In the genomic region with DNA sequence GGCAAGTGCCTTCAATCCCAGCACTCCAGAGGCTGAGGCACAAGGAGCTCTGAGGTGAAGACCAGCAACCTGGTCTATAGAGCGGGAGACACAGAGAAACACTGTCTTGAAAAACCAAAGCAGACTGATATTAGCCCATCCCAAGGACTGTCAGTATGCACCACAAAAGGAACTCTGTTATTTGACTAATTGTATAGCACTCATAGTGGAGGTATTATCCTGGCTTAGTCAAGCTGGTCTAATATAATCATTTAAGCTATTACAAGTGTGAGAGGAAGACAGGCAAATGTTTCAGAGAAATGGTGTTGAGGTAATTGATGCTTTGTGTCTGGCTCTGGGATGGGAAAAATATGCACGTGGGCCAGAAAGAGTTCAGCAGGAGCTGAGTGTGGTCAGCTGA, we compare ENCODE assay signal across 26 mouse cellular contexts.
DNase-seq lines count a peak whose midpoint lies in the region; ATAC-seq and TF ChIP-seq lines count a peak whose summit lies in the region.
"Had no signal": no experiment of that assay in that cellular context is flagged by ENCODE, and none has a peak within 500 bp of the region (broad histone marks: within the 10 kb centered on the region; RNA-seq: fewer than 3 reads in every experiment).

No protein-coding gene starts in this region.

- no peaks in the 10 kb centered on the region for H3K27me3 ChIP-seq in forebrain, embryonic 11.5 days (ENCODE audit: control insufficient read depth, insufficient read depth, low read length)
- no peaks in the 10 kb centered on the region for H3K27me3 ChIP-seq in forebrain, postnatal 0 days (ENCODE audit: insufficient read depth, low read length)
- no peaks in the 10 kb centered on the region for H3K27me3 ChIP-seq in heart, embryonic 13.5 days (replicated peaks)
- H3K27me3 ChIP-seq in forebrain, embryonic 13.5 days, result no peaks in the 10 kb centered on the region
- H3K27me3 ChIP-seq: embryonic facial prominence, embryonic 12.5 days; embryonic facial prominence, embryonic 15.5 days; hindbrain, embryonic 13.5 days had no signal

- ATAC-seq in forebrain, embryonic 11.5 days (replicated peaks; ENCODE audit: low FRiP score), result peak; percentile 63
- ATAC-seq in forebrain, postnatal 0 days, result no peak
- ATAC-seq in heart, embryonic 13.5 days (ENCODE audit: extremely low read depth, insufficient number of reproducible peaks, low FRiP score, low TSS enrichment), result no peak
- peak; percentile 73; the same call in 1 of the 2 replicates for ATAC-seq in forebrain, embryonic 13.5 days
- ATAC-seq: activated CD4-positive, CD25-positive, alpha-beta regulatory T cell, adult 4 months; CD4-positive, CD25-positive, alpha-beta regulatory T cell, adult 4 months; hindbrain, embryonic 16.5 days; intestine, embryonic 16.5 days had no signal

- H3K4me2 ChIP-seq in forebrain, embryonic 11.5 days (ENCODE audit: low read depth, low read length, severe bottlenecking), result no peak overlapping the region
- no peak overlapping the region for H3K4me2 ChIP-seq in forebrain, postnatal 0 days (ENCODE audit: low read depth)
- H3K4me2 ChIP-seq in heart, embryonic 13.5 days, result no peak overlapping the region
- no peak overlapping the region for H3K4me2 ChIP-seq in forebrain, embryonic 13.5 days
- H3K4me2 ChIP-seq: embryonic facial prominence, embryonic 12.5 days; embryonic facial prominence, embryonic 15.5 days; hindbrain, embryonic 13.5 days had no signal

- no peaks in the 10 kb centered on the region for H3K4me1 ChIP-seq in forebrain, embryonic 11.5 days (replicated peaks; ENCODE audit: control insufficient read depth, insufficient read depth, low read length)
- H3K4me1 ChIP-seq in forebrain, postnatal 0 days (ENCODE audit: insufficient read depth), result no peaks in the 10 kb centered on the region
- peaks cover 12% of the 10 kb centered on the region for H3K4me1 ChIP-seq in heart, embryonic 13.5 days
- no peaks in the 10 kb centered on the region for H3K4me1 ChIP-seq in forebrain, embryonic 13.5 days
- H3K4me1 ChIP-seq: embryonic facial prominence, embryonic 12.5 days; embryonic facial prominence, embryonic 15.5 days; hindbrain, embryonic 10.5 days; hindbrain, embryonic 13.5 days had no signal

- no peaks in the 10 kb centered on the region for H3K9me3 ChIP-seq in forebrain, embryonic 11.5 days (ENCODE audit: control insufficient read depth, low read length)
- no peaks in the 10 kb centered on the region for H3K9me3 ChIP-seq in forebrain, postnatal 0 days (ENCODE audit: low read length)
- H3K9me3 ChIP-seq in heart, embryonic 13.5 days, result no peaks in the 10 kb centered on the region
- no peaks in the 10 kb centered on the region for H3K9me3 ChIP-seq in forebrain, embryonic 13.5 days (replicated peaks)
- H3K9me3 ChIP-seq: embryonic facial prominence, embryonic 12.5 days; embryonic facial prominence, embryonic 15.5 days; hindbrain, embryonic 10.5 days; hindbrain, embryonic 13.5 days had no signal

- DNase-seq in forebrain, embryonic 11.5 days (ENCODE audit: low spot score), result no peak
- no peak for DNase-seq in forebrain, postnatal 0 days
- DNase-seq in heart, adult 9 months (ENCODE audit: low spot score in 2 of 2), result no peak
- DNase-seq in retina, postnatal 1 day, result peak; percentile 89
- DNase-seq in spleen, postnatal 14 days (ENCODE audit: low spot score in 2 of 2), result no peak
- DNase-seq in cerebellum, adult 8-10 months, result no peak
- DNase-seq: adrenal gland, adult 8-10 months; adrenal gland, postnatal 25 days; cerebellum, adult 18-20 months; cerebellum, postnatal 10 days; cerebellum, postnatal 36 days; gastrocnemius, postnatal 10 days; heart, adult 11 months; heart, postnatal 36 days; kidney, adult 18-20 months; kidney, adult 9 months had no signal

- no peak overlapping the region for H3K9ac ChIP-seq in forebrain, embryonic 11.5 days (ENCODE audit: low read length)
- no peak overlapping the region for H3K9ac ChIP-seq in forebrain, postnatal 0 days
- H3K9ac ChIP-seq in heart, embryonic 13.5 days, result no peak overlapping the region
- H3K9ac ChIP-seq in forebrain, embryonic 13.5 days, result no peak overlapping the region
- H3K9ac ChIP-seq: embryonic facial prominence, embryonic 12.5 days; embryonic facial prominence, embryonic 15.5 days; hindbrain, embryonic 13.5 days had no signal

- WGBS in forebrain, embryonic 11.5 days, result 37% methylated on average over 2 of the region's 2 CpGs
- WGBS in forebrain, postnatal 0 days, result 34% methylated on average over 2 of the region's 2 CpGs
- 71% methylated on average over 2 of the region's 2 CpGs for WGBS in heart, embryonic 13.5 days
- WGBS in forebrain, embryonic 13.5 days, result 26% methylated on average over 2 of the region's 2 CpGs

- no peak for TF ChIP-seq CTCF in forebrain, postnatal 0 days (IDR thresholded peaks at IDR 0.05; ENCODE audit: low read depth)

- H3K27ac ChIP-seq in forebrain, embryonic 11.5 days (ENCODE audit: low read depth, low read length), result 0 out of 2 replicates have a peak overlapping the region, but pooled peaks have one; percentile 4
- no peak overlapping the region for H3K27ac ChIP-seq in forebrain, postnatal 0 days (ENCODE audit: low read depth, low read length)
- peak overlapping the region; percentile 36; the same call in 1 of the 2 replicates for H3K27ac ChIP-seq in heart, embryonic 13.5 days (replicated peaks)
- H3K27ac ChIP-seq in forebrain, embryonic 13.5 days, result no peak overlapping the region
- H3K27ac ChIP-seq: embryonic facial prominence, embryonic 12.5 days; embryonic facial prominence, embryonic 15.5 days; hindbrain, embryonic 10.5 days; hindbrain, embryonic 13.5 days had no signal

- no peak overlapping the region for H3K4me3 ChIP-seq in forebrain, embryonic 11.5 days (ENCODE audit: low read depth, low read length)
- no peak overlapping the region for H3K4me3 ChIP-seq in forebrain, postnatal 0 days (ENCODE audit: low read depth, low read length)
- no peak overlapping the region for H3K4me3 ChIP-seq in heart, embryonic 13.5 days
- H3K4me3 ChIP-seq in forebrain, embryonic 13.5 days, result no peak overlapping the region
- H3K4me3 ChIP-seq: embryonic facial prominence, embryonic 12.5 days; embryonic facial prominence, embryonic 15.5 days; hindbrain, embryonic 10.5 days; hindbrain, embryonic 13.5 days had no signal

- no peaks in the 10 kb centered on the region for H3K36me3 ChIP-seq in forebrain, embryonic 11.5 days (ENCODE audit: control insufficient read depth, insufficient read depth, low read length)
- H3K36me3 ChIP-seq in forebrain, postnatal 0 days (ENCODE audit: insufficient read depth), result no peaks in the 10 kb centered on the region
- no peaks in the 10 kb centered on the region for H3K36me3 ChIP-seq in heart, embryonic 13.5 days
- no peaks in the 10 kb centered on the region for H3K36me3 ChIP-seq in forebrain, embryonic 13.5 days (ENCODE audit: poor library complexity, severe bottlenecking)
- H3K36me3 ChIP-seq: embryonic facial prominence, embryonic 12.5 days; embryonic facial prominence, embryonic 15.5 days; hindbrain, embryonic 10.5 days; hindbrain, embryonic 13.5 days had no signal

Comparison
In these comparisons a context has a peak if more than half of its experiments do, and no peak if none do; other contexts are left out.
1. ATAC-seq: peak in forebrain, embryonic 11.5 days (single experiment) and forebrain, embryonic 13.5 days (single experiment); none in forebrain, postnatal 0 days (single experiment) and heart, embryonic 13.5 days (single experiment).
2. H3K27ac ChIP-seq: peak in forebrain, embryonic 11.5 days (single experiment) and heart, embryonic 13.5 days (single experiment); none in forebrain, postnatal 0 days (single experiment) and forebrain, embryonic 13.5 days (single experiment).